Mouse (Mus musculus): ENCODE results near the gene BC034090. TPM values are rescaled to one million over a fixed set of nuclear protein-coding genes. Genes with fewer than 3 reads are reported as not detected.

Gene BC034090
- polyA plus RNA-seq, 1 experiment = 92.2 TPM

- 40% methylated on average over 11 of the region's 11 CpGs for WGBS
- no peak for DNase-seq
- no peak for TF ChIP-seq POLR2A (IDR thresholded peaks at IDR 0.05; ENCODE audit: low read depth, low read length)
- TF ChIP-seq CTCF (conservative IDR thresholded peaks at IDR 0.05; ENCODE audit: insufficient read depth, insufficient read length, low read depth, low read length) = no peak
- Histone ChIP-seq H3K4me3 (ENCODE audit: insufficient read depth, low read depth, low read length) (no peak overlapping the region), H3K4me1 (ENCODE audit: control insufficient read depth, insufficient read depth, low read length) (peaks cover 68% of the 10 kb centered on the region), H3K27me3 (replicated peaks; ENCODE audit: control insufficient read depth, insufficient read depth, low read length) (no peaks in the 10 kb centered on the region), H3K27ac (ENCODE audit: insufficient read depth, low read depth, low read length) (peak overlapping the region; percentile 93), H3K36me3 (ENCODE audit: control insufficient read depth, insufficient read depth, low read length) (no peaks in the 10 kb centered on the region; the same call in 1 of the 2 replicates)
These were observed 6.9 kb downstream of the BC034090 start for GRCm38 (mm10) chr1:155237390-155237789.

GRCm38 (mm10) chr1:155236306-155237024 is 7.8 kb downstream of the BC034090 start:
- H3K4me1 ChIP-seq (ENCODE audit: control insufficient read depth, insufficient read depth, low read length) = peaks cover 69% of the 10 kb centered on the region
- DNase-seq = no peak
- 42% methylated on average over 13 of the region's 13 CpGs for whole genome bisulfite sequencing

GRCm38 (mm10) chr1:155235641-155236040 is 8.6 kb downstream of the BC034090 start:
- 50% methylated on average over 2 of the region's 2 CpGs for WGBS
- no peak for DNase-seq
- TF ChIP-seq POLR2A (IDR thresholded peaks at IDR 0.05; ENCODE audit: low read depth, low read length) = no peak
- TF ChIP-seq CTCF (conservative IDR thresholded peaks at IDR 0.05; ENCODE audit: insufficient read depth, insufficient read length, low read depth, low read length) = no peak
- H3K4me1 ChIP-seq (ENCODE audit: control insufficient read depth, insufficient read depth, low read length) = peaks cover 70% of the 10 kb centered on the region
- peak overlapping the region; percentile 93 for H3K27ac ChIP-seq (ENCODE audit: insufficient read depth, low read depth, low read length)
- no peaks in the 10 kb centered on the region for H3K27me3 ChIP-seq (replicated peaks; ENCODE audit: control insufficient read depth, insufficient read depth, low read length)
- peaks cover 2% of the 10 kb centered on the region; the same call in 1 of the 2 replicates for H3K36me3 ChIP-seq (ENCODE audit: control insufficient read depth, insufficient read depth, low read length)
- no peak overlapping the region for H3K4me3 ChIP-seq (ENCODE audit: insufficient read depth, low read depth, low read length)

More at GRCm38 (mm10) chr1:155236306-155237024, 7.8 kb downstream of the BC034090 start:
- peak overlapping the region; percentile 93 for H3K27ac ChIP-seq (ENCODE audit: insufficient read depth, low read depth, low read length)
- no peak for TF ChIP-seq POLR2A (IDR thresholded peaks at IDR 0.05; ENCODE audit: low read depth, low read length)
- TF ChIP-seq CTCF (conservative IDR thresholded peaks at IDR 0.05; ENCODE audit: insufficient read depth, insufficient read length, low read depth, low read length) = no peak
- no peaks in the 10 kb centered on the region; the same call in 1 of the 2 replicates for H3K36me3 ChIP-seq (ENCODE audit: control insufficient read depth, insufficient read depth, low read length)
- no peaks in the 10 kb centered on the region for H3K27me3 ChIP-seq (replicated peaks; ENCODE audit: control insufficient read depth, insufficient read depth, low read length)
- H3K4me3 ChIP-seq (ENCODE audit: insufficient read depth, low read depth, low read length) = no peak overlapping the region

GRCm38 (mm10) chr1:155233931-155234607 is 10.2 kb downstream of the BC034090 start:
- Histone ChIP-seq H3K4me3 (ENCODE audit: insufficient read depth, low read depth, low read length) (no peak overlapping the region), H3K36me3 (ENCODE audit: control insufficient read depth, insufficient read depth, low read length) (peaks cover 2% of the 10 kb centered on the region; the same call in 1 of the 2 replicates), H3K27ac (ENCODE audit: insufficient read depth, low read depth, low read length) (peak overlapping the region; percentile 62), H3K4me1 (ENCODE audit: control insufficient read depth, insufficient read depth, low read length) (peaks cover 73% of the 10 kb centered on the region), H3K27me3 (replicated peaks; ENCODE audit: control insufficient read depth, insufficient read depth, low read length) (no peaks in the 10 kb centered on the region)
- 30% methylated on average over 14 of the region's 14 CpGs for WGBS
- peak; percentile 81 for DNase-seq
- no peak for TF ChIP-seq POLR2A (IDR thresholded peaks at IDR 0.05; ENCODE audit: low read depth, low read length)
- TF ChIP-seq CTCF (conservative IDR thresholded peaks at IDR 0.05; ENCODE audit: insufficient read depth, insufficient read length, low read depth, low read length) = no peak

GRCm38 (mm10) chr1:155233378-155233777 is 10.9 kb downstream of the BC034090 start:
- DNase-seq = no peak
- H3K27ac ChIP-seq (ENCODE audit: insufficient read depth, low read depth, low read length) = peak overlapping the region; percentile 62
- H3K4me1 ChIP-seq (ENCODE audit: control insufficient read depth, insufficient read depth, low read length) = peaks cover 74% of the 10 kb centered on the region
- TF ChIP-seq POLR2A (IDR thresholded peaks at IDR 0.05; ENCODE audit: low read depth, low read length) = no peak
- TF ChIP-seq CTCF (conservative IDR thresholded peaks at IDR 0.05; ENCODE audit: insufficient read depth, insufficient read length, low read depth, low read length) = no peak
- H3K4me3 ChIP-seq (ENCODE audit: insufficient read depth, low read depth, low read length) = no peak overlapping the region
- 58% methylated on average over 9 of the region's 9 CpGs for WGBS
- no peaks in the 10 kb centered on the region for H3K27me3 ChIP-seq (replicated peaks; ENCODE audit: control insufficient read depth, insufficient read depth, low read length)
- H3K36me3 ChIP-seq (ENCODE audit: control insufficient read depth, insufficient read depth, low read length) = peaks cover 2% of the 10 kb centered on the region; the same call in 1 of the 2 replicates

DNA sequence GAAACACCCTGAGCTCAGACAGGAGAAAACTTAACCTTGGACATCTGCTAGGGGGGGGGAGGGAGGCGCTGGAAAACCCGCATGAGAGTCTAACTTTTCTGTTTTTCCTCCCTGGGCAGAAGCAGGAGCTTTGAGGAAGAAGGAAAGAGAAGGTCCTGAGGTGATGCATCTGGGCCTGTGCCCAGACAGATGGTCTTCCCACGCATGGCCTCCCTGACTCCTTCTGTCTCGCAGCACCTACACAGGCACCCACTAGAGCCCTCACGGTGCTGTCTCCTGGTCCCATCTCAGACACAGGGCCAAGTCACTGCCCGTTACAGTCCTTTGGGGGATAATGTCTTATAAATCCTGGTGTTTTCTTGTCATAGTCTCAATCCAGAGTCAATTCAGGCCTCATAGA is 11.5 kb downstream of the BC034090 start:
- no peak overlapping the region for H3K4me3 ChIP-seq (ENCODE audit: insufficient read depth, low read depth, low read length)
- DNase-seq = no peak
- 40% methylated on average over 6 of the region's 6 CpGs for WGBS
- peaks cover 2% of the 10 kb centered on the region; the same call in 1 of the 2 replicates for H3K36me3 ChIP-seq (ENCODE audit: control insufficient read depth, insufficient read depth, low read length)
- TF ChIP-seq POLR2A (IDR thresholded peaks at IDR 0.05; ENCODE audit: low read depth, low read length) (no peak), CTCF (conservative IDR thresholded peaks at IDR 0.05; ENCODE audit: insufficient read depth, insufficient read length, low read depth, low read length) (no peak)
- H3K27me3 ChIP-seq (replicated peaks; ENCODE audit: control insufficient read depth, insufficient read depth, low read length) = no peaks in the 10 kb centered on the region
- peak overlapping the region; percentile 62 for H3K27ac ChIP-seq (ENCODE audit: insufficient read depth, low read depth, low read length)
- peaks cover 70% of the 10 kb centered on the region for H3K4me1 ChIP-seq (ENCODE audit: control insufficient read depth, insufficient read depth, low read length)

DNA sequence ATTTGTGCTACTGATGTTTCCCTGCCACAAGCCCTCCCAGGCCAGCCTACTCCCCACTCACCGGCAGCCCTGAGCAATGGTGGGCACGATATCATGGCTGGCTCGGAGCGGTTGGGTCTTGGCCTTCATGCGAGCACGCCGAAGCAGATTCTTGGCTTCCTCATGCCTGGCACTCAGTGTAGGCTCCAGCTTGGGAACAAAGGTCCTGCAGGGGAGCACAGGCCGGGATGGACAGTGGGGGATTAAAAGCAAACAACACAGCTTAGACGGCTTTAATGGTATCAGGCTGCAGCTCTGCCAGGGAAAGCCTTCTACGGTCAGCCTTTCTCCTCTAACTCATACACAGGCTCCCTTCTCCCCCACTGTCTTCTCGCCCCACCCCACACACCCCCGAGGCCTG is 11.9 kb downstream of the BC034090 start:
- peak; percentile 82 for DNase-seq
- Histone ChIP-seq H3K27ac (ENCODE audit: insufficient read depth, low read depth, low read length) (peak overlapping the region; percentile 62; the same call in 1 of the 2 replicates), H3K4me1 (ENCODE audit: control insufficient read depth, insufficient read depth, low read length) (peaks cover 66% of the 10 kb centered on the region), H3K4me3 (ENCODE audit: insufficient read depth, low read depth, low read length) (no peak overlapping the region), H3K36me3 (ENCODE audit: control insufficient read depth, insufficient read depth, low read length) (peaks cover 2% of the 10 kb centered on the region; the same call in 1 of the 2 replicates), H3K27me3 (replicated peaks; ENCODE audit: control insufficient read depth, insufficient read depth, low read length) (no peaks in the 10 kb centered on the region)
- TF ChIP-seq POLR2A (IDR thresholded peaks at IDR 0.05; ENCODE audit: low read depth, low read length) = no peak
- WGBS = 40% methylated on average over 12 of the region's 12 CpGs
